Mouse (Mus musculus) brain, embryonic 18.5 days (tissue): ENCODE results near the gene Drap1.

Experiments
- DNase-seq: peaks from one replicate; pipeline ENCODE4 v3.0.0-alpha.2; 2012; ENCODE audit warnings: low read depth, low spot score

Gene Drap1

GRCm38 (mm10) chr19:5448354-5449150 is 23.8 kb upstream of the Drap1 start:
- DNase-seq: no peak

DNA sequence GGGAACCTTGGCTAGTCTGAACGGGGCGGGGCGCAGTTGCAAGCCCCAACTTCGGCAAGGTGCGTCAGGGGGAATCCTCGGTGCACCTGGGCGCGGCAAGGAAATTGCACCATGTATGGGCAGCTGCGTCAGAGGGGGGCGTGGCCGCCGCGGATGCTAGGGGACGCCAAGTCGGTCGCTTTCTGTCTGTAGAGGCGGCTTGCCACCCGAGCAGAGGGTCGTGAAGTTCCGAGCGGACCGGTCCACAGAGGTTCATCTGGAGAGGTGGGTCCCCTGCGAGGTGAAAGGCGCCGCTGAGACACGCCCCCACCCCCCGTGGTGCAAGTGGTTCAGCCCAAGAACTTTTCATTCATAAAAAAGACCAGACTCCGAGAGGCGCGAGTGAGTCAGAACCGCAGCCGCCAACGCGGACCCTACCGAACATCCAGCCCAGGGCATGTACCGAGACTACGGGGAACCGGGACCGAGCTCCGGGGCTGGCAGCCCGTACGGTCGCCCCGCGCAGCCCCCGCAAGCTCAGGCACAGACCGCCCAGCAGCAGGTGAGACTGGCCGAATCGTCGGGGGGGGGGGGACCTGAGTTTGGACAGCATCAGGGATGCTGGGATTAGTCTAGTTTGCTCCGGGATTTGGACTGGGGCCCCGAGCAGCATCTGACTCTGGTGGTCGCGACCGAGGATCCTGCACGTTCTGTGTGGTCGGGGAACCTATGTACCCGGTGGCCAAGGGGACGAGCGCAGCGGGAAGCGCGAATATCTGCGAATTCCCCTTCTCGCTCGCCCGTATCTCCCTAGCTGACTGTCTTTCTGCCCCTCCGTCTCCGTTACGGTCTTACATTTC is 23.0 kb upstream of the Drap1 start, which contains the start of gene Fosl1:
Gene Fosl1 (plus strand): TSS at position 33 of the 839 bp plus-strand sequence.
- DNase-seq: no peak

DNA sequence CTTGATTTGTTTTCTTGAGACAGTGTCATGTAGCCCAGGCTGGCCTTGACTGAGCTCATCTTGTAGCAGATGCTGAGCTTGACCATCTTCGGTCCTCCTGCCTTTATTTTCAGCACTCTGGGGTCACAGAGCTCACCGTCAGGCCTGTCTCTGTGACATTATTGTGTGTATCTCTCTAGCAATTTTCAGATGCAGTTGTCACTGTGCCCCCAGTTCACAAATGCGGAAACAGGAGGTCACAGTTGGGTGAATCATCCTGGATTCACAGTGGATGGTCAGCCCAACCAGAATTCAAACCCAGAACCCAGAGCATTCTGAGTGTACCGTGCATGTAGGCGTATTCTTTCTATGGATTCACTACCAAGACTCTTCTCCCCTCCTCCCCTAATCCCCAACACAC is 21.0 kb upstream of the Drap1 start:
- no peak for DNase-seq

GRCm38 (mm10) chr19:5444954-5445353 is 20.2 kb upstream of the Drap1 start:
- no peak for DNase-seq

DNA sequence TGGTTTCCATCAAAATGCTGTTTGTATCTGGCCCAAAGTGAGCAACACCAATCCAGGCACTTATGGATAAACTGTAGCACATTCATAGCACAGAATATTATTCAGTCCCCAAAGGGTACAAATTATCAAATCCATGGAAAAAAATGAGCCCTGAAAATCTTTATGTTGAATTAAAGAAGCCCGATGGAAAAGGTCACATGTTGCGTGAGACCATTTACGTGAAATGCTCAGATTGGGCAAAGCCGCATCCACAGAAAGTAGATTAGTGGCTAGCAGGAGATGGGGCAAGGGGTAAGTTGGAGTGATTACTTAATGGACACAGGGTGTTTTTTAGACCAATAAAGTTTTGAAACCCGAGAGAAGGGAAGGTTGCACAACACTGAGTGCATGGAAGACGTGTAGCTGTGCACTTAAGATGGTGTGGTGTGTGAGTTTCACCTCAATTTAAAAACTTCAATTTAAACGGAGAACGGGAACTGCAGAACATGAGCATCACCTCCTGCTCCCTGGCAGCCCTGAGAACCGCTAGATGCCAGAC is 19.7 kb upstream of the Drap1 start:
- DNase-seq: no peak

DNA sequence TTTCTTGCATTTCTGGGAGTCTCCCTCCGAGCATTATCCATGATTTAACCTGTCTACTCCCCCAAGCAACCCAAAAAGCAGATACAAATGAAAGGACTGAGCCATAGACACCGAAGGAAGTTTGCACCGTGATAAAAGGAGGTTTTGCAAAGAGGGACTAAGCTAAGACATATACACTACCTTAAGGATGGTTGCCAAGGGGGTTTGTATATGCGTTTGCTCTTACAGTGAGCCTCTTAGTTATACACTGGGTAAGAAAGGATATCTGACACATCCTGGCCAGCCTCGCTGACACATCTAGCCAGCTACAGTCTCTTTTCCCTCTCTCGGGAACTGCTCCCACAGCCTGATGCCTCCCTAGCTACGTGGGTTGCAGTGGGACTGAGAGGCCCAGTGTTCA is 9.2 kb upstream of the Drap1 start:
- DNase-seq: no peak

DNA sequence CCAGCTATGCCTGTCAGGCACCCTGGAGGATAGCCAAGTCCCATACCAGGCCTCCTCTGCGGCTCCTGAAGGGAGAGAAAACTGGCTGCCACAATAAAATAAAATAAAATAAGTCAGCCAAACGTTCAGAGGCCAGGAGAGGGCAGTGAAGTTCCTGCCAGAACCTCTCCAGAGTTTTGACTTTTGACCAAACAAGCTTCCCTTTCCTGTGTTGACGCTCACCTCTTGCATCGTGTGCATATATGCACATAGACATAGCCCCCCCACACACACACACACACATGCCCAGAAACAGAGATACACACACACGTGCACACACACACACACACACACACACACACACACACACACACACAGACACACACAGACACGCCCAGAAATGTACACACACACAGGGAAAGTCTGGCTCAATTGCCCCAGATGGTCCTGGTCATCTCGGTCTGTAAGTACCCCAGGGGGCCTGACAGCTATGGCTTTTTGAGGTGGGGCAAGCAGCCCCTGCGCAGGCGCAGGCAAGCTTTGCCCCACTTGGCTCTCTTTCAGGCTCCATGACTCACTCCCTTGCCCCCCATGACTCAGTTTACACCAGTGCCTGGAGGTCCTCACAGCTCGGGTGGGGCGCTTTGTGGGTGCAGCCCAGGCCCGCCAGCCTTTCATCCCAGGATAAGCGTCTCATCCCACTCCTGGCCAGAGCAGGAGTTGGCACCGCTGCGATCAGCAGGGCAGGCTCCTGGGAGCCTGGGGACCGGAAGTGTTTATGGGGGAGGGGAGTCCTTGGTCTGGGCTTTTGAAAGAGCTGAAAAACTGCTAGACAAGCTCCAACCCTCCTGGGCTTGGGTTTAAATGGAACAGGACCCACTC is 8.4 kb upstream of the Drap1 start:
- DNase-seq: no peak

DNA sequence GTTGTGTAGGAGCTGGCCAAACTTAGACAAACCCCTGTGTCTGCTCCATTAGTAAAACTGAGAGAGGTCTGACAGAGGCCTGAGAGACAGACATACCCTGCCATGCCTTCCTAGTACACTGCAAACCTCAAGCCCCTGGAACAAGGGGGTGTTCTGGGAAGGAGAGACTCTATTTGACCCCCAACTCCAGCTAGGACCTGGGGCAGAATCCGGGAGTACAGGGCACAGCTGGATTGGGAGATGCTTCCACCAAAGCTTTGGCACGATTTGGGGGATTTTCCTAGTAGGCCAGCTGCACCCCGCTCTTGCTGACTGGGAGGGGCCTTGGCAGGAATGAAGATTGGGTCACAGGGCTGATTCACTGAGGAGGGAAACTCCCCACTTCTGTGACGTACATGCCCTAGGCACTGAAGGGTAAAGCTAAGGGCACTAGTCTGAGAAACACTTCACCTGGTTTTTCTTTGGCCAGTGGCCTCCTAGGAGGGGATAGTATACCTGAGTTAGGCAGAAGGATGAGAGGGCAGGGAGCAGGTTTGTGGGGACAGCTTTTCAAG is 7.2 kb upstream of the Drap1 start:
- DNase-seq: no peak

- DNase-seq: no peak
Observed at GRCm38 (mm10) chr19:5430408-5430807, 5.6 kb upstream of the Drap1 start.

GRCm38 (mm10) chr19:5429806-5430205 is 5.0 kb upstream of the Drap1 start:
- DNase-seq: no peak

- no peak for DNase-seq
Observed at GRCm38 (mm10) chr19:5429219-5429618, 4.4 kb upstream of the Drap1 start.

DNA sequence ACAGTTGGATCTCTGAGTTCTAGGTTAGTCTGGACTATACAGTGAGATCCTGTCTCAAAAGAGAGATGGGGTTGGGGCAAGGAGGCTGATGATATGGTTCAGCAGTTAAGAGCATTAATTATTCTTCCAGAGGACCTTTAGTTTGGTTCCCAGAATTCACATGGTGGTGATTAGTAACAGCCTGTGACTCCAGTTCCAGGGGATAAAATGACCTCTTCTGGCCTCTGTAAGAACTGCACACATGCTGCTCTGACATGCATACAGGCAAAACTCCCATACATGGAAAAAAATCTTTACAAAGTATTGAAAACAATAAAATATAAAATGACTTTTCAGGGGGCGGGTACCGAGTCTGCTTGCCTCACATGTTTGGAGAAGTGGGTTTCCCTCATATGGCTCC is 3.3 kb upstream of the Drap1 start:
- no peak for DNase-seq

DNA sequence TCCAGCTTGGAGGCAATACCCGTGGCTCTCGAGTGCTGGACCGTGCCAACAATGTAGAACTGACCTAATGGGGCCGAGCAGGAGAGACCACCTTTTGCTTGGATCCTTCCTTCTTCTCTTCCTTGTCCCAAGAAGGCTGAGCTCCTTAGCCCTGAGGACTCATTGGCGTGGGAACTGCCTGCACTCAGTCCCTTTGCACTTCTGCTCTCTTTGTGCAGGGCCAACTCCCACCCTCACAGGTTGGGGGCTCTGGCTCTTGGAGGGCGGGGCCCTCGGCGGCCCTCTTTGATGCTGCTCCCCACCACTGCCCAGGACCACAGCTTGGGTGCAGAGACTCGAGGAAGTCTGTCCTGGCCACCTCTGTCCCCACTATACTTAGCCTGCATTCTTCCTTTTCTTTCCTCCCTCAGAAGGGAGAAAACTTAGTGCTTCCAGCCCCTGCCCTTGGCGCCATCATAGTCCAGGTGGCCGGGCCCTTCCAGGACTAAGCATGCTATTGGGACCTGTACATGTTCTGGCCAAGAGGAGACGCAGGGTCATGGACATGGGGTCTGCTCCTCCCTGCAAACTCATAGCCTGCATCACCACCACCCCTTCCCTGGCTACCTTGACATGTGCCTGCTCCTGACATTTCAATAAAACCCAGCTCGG is 2.0 kb upstream of the Drap1 start:
- DNase-seq: no peak

- DNase-seq: no peak
Observed at GRCm38 (mm10) chr19:5425906-5426565, 1.3 kb upstream of the Drap1 start.

DNA sequence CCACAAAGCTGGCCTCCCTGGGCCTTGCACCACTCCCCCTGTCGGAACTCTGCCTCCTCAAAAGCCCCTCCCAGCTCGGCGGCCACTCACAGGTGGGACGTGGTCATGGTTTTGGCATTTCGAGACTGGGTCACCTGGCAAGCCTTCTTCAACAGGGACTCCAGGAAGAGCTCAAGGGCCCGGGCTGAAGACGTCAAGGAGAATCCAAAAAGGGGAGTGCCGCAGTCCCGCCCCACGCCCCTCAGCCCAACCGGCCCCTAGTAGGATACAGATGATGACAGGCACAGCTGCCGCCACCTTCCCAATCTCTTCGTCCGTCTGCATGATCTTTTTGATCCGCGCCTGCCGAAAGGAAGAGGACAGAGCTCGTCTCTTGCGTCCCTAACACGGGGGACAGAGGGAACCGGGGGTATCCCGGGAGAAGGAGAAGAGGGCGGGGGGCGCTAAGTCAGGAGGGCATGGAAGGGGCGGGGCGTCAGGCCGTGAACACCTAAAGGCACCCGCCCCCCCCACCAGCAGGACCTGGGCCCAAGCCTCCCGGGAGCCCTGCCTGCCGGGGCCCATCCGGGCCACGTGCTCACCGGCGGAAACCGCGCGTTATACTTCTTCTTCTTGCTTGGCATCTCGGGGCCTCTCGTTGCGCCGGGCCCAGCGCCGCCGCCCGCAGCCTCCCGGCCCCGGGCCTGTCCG is 542 bp downstream of the Drap1 start:
- DNase-seq: no peak

- DNase-seq: no peak
Observed at GRCm38 (mm10) chr19:5423561-5423960, 1.2 kb downstream of the Drap1 start.

- no peak for DNase-seq
Observed at GRCm38 (mm10) chr19:5422895-5423443, 1.8 kb downstream of the Drap1 start.

DNA sequence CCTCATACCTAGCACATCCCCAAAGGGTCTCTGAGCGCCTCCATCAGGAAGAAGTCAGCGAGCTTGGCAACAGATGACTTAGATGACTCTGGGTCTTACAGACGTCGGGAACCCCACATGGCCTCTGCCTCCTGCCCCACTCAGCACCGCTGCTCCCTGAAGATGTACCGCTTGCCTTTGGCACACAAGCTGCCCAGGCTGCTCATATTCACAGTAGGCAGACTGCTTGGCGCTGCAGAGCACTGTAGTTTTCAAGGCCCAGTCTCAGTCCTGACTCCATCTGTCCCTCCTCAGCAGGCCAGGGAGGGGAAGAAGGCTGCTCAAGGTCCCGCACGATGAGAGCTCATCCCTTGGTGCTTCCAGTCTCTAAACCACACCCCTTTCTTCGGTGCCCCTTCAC is 2.5 kb downstream of the Drap1 start:
- DNase-seq: no peak

- no peak for DNase-seq
Observed at GRCm38 (mm10) chr19:5421784-5422183, 3.0 kb downstream of the Drap1 start.
